Mouse (Mus musculus): ENCODE results near the gene Engase. TPM values are rescaled to one million over a fixed set of nuclear protein-coding genes. Genes with fewer than 3 reads are reported as not detected.

Gene Engase
- total RNA-seq (2017), result 5.9 and 6.7 TPM in 2 replicates

GRCm38 (mm10) chr11:118476396-118477373 is at the start of gene Engase:
Gene Engase, plus strand, starts transcription at chr11:118476829.
- ATAC-seq (replicated peaks in 1 of 2; ENCODE audit: insufficient read depth in 1 of 2, low FRiP score in 2 of 2, low TSS enrichment in 1 of 2, low read depth in 1 of 2, poor library complexity in 2 of 2, severe bottlenecking in 2 of 2), result peak; percentile 99 to 100

DNA sequence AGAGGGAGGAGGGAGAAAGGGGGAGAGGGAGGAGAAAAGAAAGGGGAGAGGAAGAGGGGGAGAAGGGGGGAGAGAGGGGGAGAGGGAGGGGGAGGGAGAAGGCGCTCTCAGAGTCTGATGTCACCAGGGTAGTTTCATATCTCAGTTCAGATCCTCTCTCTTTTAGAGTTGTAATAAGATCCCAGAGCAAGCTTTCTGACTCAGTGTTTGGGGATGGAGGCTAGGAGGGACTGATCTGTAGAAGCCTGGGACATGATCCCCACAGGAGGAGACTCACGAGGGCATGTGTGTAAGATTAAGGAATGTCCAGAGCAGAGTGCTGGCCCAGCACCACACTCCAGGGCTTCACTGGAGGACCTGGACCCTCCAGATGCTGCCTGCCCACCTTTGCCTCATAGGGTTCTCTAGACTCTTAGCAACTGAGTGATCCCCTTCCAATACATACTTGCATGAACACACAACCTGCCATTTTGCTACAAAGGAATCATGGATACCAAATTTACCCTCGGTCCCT is 49.3 kb upstream of the Engase start:
- no peak for ATAC-seq (replicated peaks in 1 of 2; ENCODE audit: insufficient read depth in 1 of 2, low FRiP score in 2 of 2, low TSS enrichment in 1 of 2, low read depth in 1 of 2, poor library complexity in 2 of 2, severe bottlenecking in 2 of 2)

- ATAC-seq (replicated peaks in 1 of 2; ENCODE audit: insufficient read depth in 1 of 2, low FRiP score in 2 of 2, low TSS enrichment in 1 of 2, low read depth in 1 of 2, poor library complexity in 2 of 2, severe bottlenecking in 2 of 2), result no peak
Observed at GRCm38 (mm10) chr11:118427986-118428385, 48.6 kb upstream of the Engase start, which contains the start of gene C1qtnf1. Gene C1qtnf1, plus strand, starts transcription at chr11:118428203.

GRCm38 (mm10) chr11:118428460-118428868 is 48.2 kb upstream of the Engase start:
- no peak for ATAC-seq (replicated peaks in 1 of 2; ENCODE audit: insufficient read depth in 1 of 2, low FRiP score in 2 of 2, low TSS enrichment in 1 of 2, low read depth in 1 of 2, poor library complexity in 2 of 2, severe bottlenecking in 2 of 2)

GRCm38 (mm10) chr11:118428944-118429709 is 47.5 kb upstream of the Engase start:
- ATAC-seq (replicated peaks in 1 of 2; ENCODE audit: insufficient read depth in 1 of 2, low FRiP score in 2 of 2, low TSS enrichment in 1 of 2, low read depth in 1 of 2, poor library complexity in 2 of 2, severe bottlenecking in 2 of 2), result no peak

DNA sequence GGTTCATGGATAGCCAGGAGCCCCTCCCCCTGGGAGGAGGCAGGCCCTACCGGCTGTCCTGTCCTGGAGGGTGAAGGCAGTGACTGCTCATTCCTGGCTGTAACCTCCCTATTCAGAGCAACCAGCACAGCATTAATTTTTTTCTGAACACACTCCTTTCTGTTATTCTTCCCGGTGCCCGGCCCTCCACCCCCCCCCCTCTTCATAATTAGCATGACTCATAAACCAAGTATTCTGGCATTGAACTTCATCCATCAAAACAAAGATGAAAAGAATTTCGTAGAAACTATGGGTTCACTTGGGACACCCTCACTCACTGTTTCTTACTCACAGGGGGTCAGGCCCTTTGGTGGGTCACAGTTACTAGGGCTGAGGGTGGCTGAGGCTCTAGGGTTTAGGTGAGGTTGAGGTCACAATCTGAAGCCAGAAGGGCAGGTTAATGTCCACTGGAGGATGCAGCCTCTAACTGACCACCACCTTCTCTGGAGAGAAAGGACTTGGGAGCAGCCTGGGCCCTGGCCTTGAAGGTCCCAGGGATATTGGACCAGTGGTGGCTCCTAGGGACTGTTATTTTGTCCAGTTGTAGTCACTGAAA is 46.2 kb upstream of the Engase start:
- no peak; a peak in 1 of 4 replicates for ATAC-seq (replicated peaks in 1 of 2; ENCODE audit: insufficient read depth in 1 of 2, low FRiP score in 2 of 2, low TSS enrichment in 1 of 2, low read depth in 1 of 2, poor library complexity in 2 of 2, severe bottlenecking in 2 of 2)

GRCm38 (mm10) chr11:118431100-118431948 is 45.3 kb upstream of the Engase start:
- ATAC-seq (replicated peaks in 1 of 2; ENCODE audit: insufficient read depth in 1 of 2, low FRiP score in 2 of 2, low TSS enrichment in 1 of 2, low read depth in 1 of 2, poor library complexity in 2 of 2, severe bottlenecking in 2 of 2), result no peak

DNA sequence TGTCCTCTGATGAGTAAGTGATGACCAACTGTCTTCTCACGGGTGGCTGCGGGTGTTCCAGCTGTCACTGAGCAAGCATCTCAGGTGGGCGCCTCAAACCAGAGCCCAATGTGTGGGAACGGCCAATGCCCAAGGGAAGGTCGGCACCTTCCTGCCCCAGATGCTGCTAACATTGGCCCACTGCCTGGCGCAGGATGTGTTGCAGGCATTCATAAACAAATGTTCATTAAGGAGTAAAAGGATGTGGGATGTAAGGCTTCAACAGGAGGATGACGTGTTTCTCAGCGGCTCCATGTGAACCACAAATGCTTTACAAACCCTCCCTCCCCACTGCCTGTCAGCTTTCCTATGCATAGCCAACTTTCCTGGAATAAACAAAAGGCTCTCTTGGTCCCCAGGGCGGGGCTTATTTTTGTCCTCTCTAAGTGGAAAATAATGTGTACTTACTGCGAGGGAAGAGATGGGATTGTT is 43.2 kb upstream of the Engase start:
- no peak for ATAC-seq (replicated peaks in 1 of 2; ENCODE audit: insufficient read depth in 1 of 2, low FRiP score in 2 of 2, low TSS enrichment in 1 of 2, low read depth in 1 of 2, poor library complexity in 2 of 2, severe bottlenecking in 2 of 2)

DNA sequence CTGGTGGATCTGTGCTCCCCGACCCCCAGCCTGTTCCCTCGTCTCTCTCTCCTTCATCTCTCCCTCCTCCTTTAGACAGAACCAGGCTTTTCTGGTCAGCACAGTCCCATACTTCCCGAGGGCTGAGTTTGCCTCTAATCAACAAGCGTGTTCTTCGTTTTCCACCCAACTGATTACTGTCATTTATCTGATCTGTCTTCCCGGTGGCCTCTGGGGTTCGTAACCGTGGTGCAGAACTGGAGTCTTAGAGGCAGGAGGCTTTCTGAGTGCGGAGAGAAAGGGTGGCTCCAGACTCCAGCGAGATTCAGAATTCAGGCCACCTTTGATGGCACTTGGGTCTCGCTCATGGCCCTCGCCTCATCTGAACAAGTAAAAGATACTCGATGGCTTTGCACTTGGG is 42.5 kb upstream of the Engase start:
- ATAC-seq (replicated peaks in 1 of 2; ENCODE audit: insufficient read depth in 1 of 2, low FRiP score in 2 of 2, low TSS enrichment in 1 of 2, low read depth in 1 of 2, poor library complexity in 2 of 2, severe bottlenecking in 2 of 2), result no peak

- no peak for ATAC-seq (replicated peaks in 1 of 2; ENCODE audit: insufficient read depth in 1 of 2, low FRiP score in 2 of 2, low TSS enrichment in 1 of 2, low read depth in 1 of 2, poor library complexity in 2 of 2, severe bottlenecking in 2 of 2)
Observed at GRCm38 (mm10) chr11:118436471-118436935, 40.1 kb upstream of the Engase start.

DNA sequence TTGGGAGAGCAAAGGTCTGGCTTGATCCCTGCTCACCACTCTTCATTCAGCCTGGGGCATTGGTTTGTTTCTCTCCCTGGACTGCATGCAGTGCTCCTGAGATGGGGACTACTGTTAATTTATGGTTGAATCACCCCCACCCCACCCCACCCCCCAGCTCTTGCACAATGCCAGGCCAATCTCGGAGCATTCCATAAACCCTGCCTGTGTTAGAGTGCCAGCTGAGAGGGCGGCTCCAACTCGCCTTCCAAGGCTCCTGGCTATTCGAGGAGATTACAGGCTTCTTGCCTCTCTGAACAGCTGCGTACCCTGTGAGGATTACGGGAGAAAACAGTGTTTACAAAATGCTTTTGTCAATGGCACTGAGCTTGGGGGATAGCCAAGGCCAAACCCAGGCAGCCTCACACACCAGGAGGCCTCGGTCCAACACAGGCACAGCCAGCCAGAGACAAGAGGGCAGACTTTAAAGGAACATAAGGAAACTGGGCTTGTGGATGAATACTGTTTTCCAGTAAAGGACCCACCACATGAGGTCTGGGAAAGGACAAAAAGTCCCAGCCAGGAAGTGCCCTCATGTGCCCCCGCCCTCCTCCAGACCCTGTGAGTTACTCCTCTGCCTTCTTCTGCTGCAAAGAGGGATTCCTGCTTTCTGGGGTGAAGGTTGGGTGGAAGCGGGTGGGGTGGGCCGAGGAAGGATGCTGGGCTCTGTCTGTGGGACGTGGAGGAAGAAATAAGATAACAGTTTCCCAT is 37.8 kb upstream of the Engase start:
- no peak for ATAC-seq (replicated peaks in 1 of 2; ENCODE audit: insufficient read depth in 1 of 2, low FRiP score in 2 of 2, low TSS enrichment in 1 of 2, low read depth in 1 of 2, poor library complexity in 2 of 2, severe bottlenecking in 2 of 2)

- ATAC-seq (replicated peaks in 1 of 2; ENCODE audit: insufficient read depth in 1 of 2, low FRiP score in 2 of 2, low TSS enrichment in 1 of 2, low read depth in 1 of 2, poor library complexity in 2 of 2, severe bottlenecking in 2 of 2), result no peak
Observed at GRCm38 (mm10) chr11:118442691-118443090, 33.9 kb upstream of the Engase start.

- ATAC-seq (replicated peaks in 1 of 2; ENCODE audit: insufficient read depth in 1 of 2, low FRiP score in 2 of 2, low TSS enrichment in 1 of 2, low read depth in 1 of 2, poor library complexity in 2 of 2, severe bottlenecking in 2 of 2), result peak; percentile 47 to 51; a peak in 2 of 4 replicates
Observed at GRCm38 (mm10) chr11:118443201-118443970, 33.2 kb upstream of the Engase start.

- ATAC-seq (replicated peaks in 1 of 2; ENCODE audit: insufficient read depth in 1 of 2, low FRiP score in 2 of 2, low TSS enrichment in 1 of 2, low read depth in 1 of 2, poor library complexity in 2 of 2, severe bottlenecking in 2 of 2), result peak; percentile 69 to 82; a peak in 3 of 4 replicates
Observed at GRCm38 (mm10) chr11:118445843-118446242, 30.8 kb upstream of the Engase start.

DNA sequence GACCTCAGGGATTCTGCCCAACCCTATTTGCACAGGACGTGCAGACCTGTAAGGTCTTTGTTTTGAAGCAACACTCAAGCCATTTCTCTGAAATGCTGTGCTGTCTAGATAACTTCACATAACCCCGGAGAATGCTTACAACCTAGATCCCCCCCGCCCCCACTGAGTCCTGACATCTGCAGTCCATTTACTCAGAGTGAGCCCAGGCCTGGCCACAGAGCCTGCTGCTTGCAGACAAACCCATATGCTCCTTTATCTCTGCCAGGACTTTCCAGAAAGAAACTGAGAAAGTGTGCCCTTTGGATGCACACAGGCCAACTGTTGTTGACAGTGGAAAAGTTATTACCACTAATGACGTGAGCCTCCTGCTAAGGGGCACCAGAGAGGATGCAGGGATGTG is 29.3 kb upstream of the Engase start:
- ATAC-seq (replicated peaks in 1 of 2; ENCODE audit: insufficient read depth in 1 of 2, low FRiP score in 2 of 2, low TSS enrichment in 1 of 2, low read depth in 1 of 2, poor library complexity in 2 of 2, severe bottlenecking in 2 of 2), result no peak
